Mouse (Mus musculus) stomach, embryonic 15.5 days (tissue): ENCODE data around the gene Mbd4. TPM values are rescaled to one million over a fixed set of nuclear protein-coding genes. Genes with fewer than 3 reads are reported as not detected.

Experiments
- ATAC-seq: fragments of 200-750 bp; cut with Nextera tagmentation; 2 replicates; pipeline ENCODE4 v1.8.0; 2017; ENCODE audit warnings: low read depth, moderate number of reproducible peaks, moderate TSS enrichment; ENCODE audit not compliant: insufficient read depth, low FRiP score
- H3K27ac ChIP-seq: fragments of 300-500 bp; sonication (generic); 2 replicates; pipeline ENCODE4 v1.5.1; 2015; ENCODE audit warnings: mild to moderate bottlenecking, inconsistent platforms
- H3K27me3 ChIP-seq: fragments of 300-500 bp; sonication (generic); replicated peaks from 2 replicates; pipeline ENCODE4 v1.6.1; 2015; ENCODE audit warnings: inconsistent platforms
- H3K36me3 ChIP-seq: fragments of 300-500 bp; sonication (generic); 2 replicates; pipeline ENCODE4 v1.6.1; 2015; ENCODE audit warnings: inconsistent platforms
- H3K4me1 ChIP-seq: fragments of 300-500 bp; sonication (generic); 2 replicates; pipeline ENCODE4 v1.6.1; 2015; ENCODE audit warnings: inconsistent platforms
- H3K4me2 ChIP-seq: fragments of 300-500 bp; sonication (generic); 2 replicates; pipeline ENCODE4 v1.6.1; 2015; ENCODE audit warnings: mild to moderate bottlenecking, inconsistent platforms
- H3K4me3 ChIP-seq: fragments of 300-500 bp; sonication (generic); replicated peaks from 2 replicates; pipeline ENCODE4 v1.5.1; 2015; ENCODE audit warnings: inconsistent platforms
- H3K9ac ChIP-seq: fragments of 300-500 bp; sonication (generic); 2 replicates; pipeline ENCODE4 v1.6.1; 2015; ENCODE audit warnings: inconsistent platforms
- H3K9me3 ChIP-seq: fragments of 300-500 bp; sonication (generic); 2 replicates; pipeline ENCODE4 v1.6.1; 2016; ENCODE audit warnings: inconsistent platforms
- WGBS: fragments of 180-500 bp; shearing (Covaris S2); methylation state at CpG from one replicate; pipeline ENCODE4 v1.1.7; 2015; 5-methylcytosine and 5-hydroxymethylcytosine counted together
- polyA plus RNA-seq: library from polyadenylated mRNA; unstranded; fragments of >200 nt; fragmentation: Nextera tagmentation; extraction: Ambion mirVana; gene quantifications from 2 replicates; pipeline ENCODE4 v1.2.1, GENCODE M21; 2015

Gene Mbd4
- polyA plus RNA-seq, 1 experiment from 2014 or later, result 15.4 TPM

DNA sequence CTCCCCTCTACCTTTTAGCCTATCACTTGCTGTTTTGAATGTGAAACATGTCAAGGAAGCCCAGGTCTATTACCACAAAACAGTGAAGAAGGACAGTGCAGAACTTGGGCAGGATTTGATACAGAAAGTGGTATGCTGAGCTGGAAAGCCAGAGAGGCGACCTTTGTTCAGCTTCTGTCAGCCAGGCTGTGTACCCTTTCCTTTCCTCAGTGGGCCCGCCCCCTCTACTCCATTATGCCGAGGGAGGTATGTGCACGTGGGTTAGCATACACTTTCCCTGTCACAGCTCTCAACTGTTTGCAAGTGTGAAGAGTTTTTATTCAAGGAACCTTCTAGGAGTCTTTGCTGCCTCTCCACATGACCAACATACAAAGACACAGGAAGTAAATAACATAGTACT lies 6.1 kb upstream of the Mbd4 start:
- no peaks in the 10 kb centered on the region for H3K9me3 ChIP-seq
- WGBS, result 42% methylated on average over 4 of the region's 4 CpGs
- peaks cover 29% of the 10 kb centered on the region for H3K4me1 ChIP-seq
- 0 out of 2 replicates have a peak, but pooled peaks have one; percentile 19 for ATAC-seq
- peak overlapping the region; percentile 28; the same call in 1 of the 2 replicates for H3K27ac ChIP-seq
- no peak overlapping the region for H3K9ac ChIP-seq
- H3K27me3 ChIP-seq, result no peaks in the 10 kb centered on the region
- H3K4me2 ChIP-seq, result no peak overlapping the region
- no peaks in the 10 kb centered on the region for H3K36me3 ChIP-seq
- no peak overlapping the region for H3K4me3 ChIP-seq

DNA sequence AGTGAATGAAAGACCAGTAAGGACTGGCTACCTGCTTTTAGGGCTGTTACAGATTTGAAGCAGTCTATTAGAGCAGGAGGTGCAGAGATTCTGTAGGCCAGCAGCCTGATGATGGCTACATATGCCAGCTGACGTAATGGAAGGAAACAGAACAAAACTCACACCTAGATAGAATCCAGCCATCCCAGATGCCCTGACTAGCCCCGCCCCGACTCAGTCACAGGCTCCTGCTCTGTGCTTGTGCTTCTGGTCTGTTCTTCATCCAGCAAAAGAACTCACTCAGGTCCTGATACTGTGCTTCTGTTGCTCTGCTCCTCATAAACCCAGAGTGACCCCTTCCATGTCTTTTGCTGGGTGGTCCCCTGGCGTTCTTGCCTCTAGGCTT lies 3.2 kb upstream of the Mbd4 start:
- Histone ChIP-seq H3K9ac (no peak overlapping the region), H3K4me2 (peak overlapping the region; percentile 6; the same call in 1 of the 2 replicates), H3K27ac (peak overlapping the region; percentile 64), H3K4me3 (no peak overlapping the region), H3K9me3 (no peaks in the 10 kb centered on the region), H3K36me3 (no peaks in the 10 kb centered on the region), H3K4me1 (peaks cover 26% of the 10 kb centered on the region), H3K27me3 (no peaks in the 10 kb centered on the region)
- no peak for ATAC-seq
- 44% methylated on average over 4 of the region's 4 CpGs for WGBS

DNA sequence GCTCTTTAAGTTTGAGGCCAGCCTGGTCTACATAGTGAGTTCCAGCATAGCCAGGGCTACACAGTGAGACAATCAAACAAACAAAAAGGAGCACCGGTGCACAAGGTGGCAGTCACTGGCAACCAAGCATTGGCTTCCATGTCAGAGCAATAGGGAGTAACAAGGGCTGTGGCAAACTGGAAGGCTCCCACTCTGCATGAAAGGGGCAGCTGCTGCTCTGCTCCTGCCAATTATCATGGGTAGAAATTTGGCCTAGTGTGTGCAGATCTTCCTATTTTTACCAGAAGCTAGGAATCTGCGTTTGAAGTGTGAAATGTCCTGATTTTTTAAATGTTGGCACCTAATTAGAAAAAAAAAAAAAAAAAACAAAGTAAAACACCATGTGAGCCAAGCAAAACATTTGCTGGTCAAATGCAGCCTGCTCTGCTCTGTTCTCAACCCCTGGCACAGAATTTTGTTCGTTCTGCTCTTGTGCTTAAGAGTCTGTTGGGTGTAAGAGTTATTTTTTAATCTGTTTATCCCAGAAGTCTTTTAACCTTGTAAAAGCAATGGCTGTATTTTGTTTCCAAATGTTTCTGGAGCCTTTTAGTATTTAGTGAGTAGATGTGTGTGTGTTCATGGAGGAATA lies 2.7 kb upstream of the Mbd4 start:
- 71% methylated on average over 3 of the region's 3 CpGs for WGBS
- Histone ChIP-seq H3K4me2 (0 out of 2 replicates have a peak overlapping the region, but pooled peaks have one; percentile 6), H3K9me3 (no peaks in the 10 kb centered on the region), H3K27me3 (no peaks in the 10 kb centered on the region), H3K4me1 (peaks cover 26% of the 10 kb centered on the region), H3K27ac (peak overlapping the region; percentile 64), H3K36me3 (no peaks in the 10 kb centered on the region), H3K4me3 (no peak overlapping the region), H3K9ac (no peak overlapping the region)
- no peak for ATAC-seq

DNA sequence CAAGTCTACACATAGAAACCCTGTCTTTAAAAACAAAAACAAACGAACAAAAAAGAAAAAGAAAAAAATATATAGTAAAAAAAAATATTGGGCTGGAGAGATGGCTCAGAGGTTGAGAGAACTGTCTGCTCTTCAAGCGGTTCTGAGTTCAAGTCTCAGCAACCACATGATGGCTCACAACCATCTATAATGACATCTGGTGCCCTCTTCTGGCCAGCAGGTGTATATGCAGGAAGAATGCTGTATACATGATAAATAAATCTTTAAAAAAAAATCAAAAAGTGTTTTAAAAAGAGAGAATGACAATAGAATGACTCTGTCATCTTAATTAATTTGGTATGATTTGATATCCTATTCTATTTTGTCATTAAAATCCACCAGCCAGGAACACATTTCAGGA lies 1.3 kb upstream of the Mbd4 start:
- Histone ChIP-seq H3K4me2 (no peak overlapping the region), H3K9me3 (no peaks in the 10 kb centered on the region), H3K27ac (no peak overlapping the region), H3K4me3 (no peak overlapping the region), H3K9ac (no peak overlapping the region), H3K27me3 (no peaks in the 10 kb centered on the region), H3K36me3 (peaks cover 6% of the 10 kb centered on the region; the same call in 1 of the 2 replicates), H3K4me1 (peaks cover 17% of the 10 kb centered on the region)
- ATAC-seq, result no peak
- WGBS, result 61% methylated on average over 2 of the region's 2 CpGs

DNA sequence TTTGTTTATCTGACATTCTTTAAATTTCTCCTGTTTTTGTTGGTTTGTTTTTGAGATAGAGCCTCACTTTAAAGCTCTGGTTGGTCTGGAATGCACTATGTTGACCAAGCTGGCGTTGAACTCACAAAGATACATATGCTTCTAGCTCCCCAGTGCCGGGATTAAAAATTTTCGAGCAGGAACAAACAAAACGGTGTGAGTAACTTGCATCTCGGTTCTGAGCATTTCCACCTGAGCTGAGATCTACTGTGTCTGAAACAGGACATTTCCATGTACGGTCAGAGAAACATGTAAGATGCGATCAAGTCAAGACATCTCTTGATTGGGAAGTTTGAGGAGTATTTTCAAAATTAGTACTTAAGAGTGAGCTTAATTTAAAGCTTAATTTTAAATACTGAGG lies 814 bp upstream of the Mbd4 start:
- Histone ChIP-seq H3K36me3 (peaks cover 6% of the 10 kb centered on the region; the same call in 1 of the 2 replicates), H3K9me3 (no peaks in the 10 kb centered on the region), H3K4me3 (peak overlapping the region; percentile 67), H3K27ac (peak overlapping the region; percentile 90), H3K9ac (peak overlapping the region; percentile 53), H3K4me2 (peak overlapping the region; percentile 71), H3K27me3 (no peaks in the 10 kb centered on the region), H3K4me1 (peaks cover 13% of the 10 kb centered on the region)
- WGBS, result 36% methylated on average over 7 of the region's 7 CpGs
- ATAC-seq, result no peak

DNA sequence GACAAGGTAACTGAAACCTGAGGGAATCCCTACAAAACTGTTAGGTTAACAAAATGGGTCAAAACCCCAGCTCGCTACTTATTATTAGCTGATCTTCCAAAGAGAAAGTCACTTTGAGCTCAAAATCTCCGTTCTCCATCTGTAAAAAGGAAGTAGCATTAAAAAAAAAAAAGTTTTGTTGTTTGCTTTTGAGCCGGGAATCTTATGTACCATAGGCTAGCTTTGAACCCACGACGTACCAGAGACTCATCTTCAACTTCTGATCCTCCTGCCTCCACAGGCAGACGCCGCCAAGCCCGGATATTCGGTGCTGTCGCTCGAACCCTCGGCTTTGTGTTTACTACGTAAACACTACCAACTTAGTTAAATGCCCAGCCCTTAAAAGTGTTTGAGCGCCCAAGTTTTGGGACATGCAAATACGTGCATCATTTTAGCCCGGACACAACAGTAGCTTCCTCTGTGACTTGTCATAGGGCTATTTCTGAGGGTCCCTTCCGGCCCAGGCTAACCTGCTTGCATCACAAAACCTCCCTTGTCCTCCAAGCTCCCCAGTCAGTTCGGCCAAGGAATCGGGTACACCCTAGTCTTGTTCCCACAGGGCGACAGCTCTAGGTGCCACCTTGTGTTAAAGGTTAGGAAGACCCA lies 603 bp downstream of the Mbd4 start:
- H3K9ac ChIP-seq, result peak overlapping the region; percentile 30; the same call in 1 of the 2 replicates
- H3K4me2 ChIP-seq, result peak overlapping the region; percentile 70
- no peaks in the 10 kb centered on the region for H3K27me3 ChIP-seq
- peaks cover 6% of the 10 kb centered on the region; the same call in 1 of the 2 replicates for H3K36me3 ChIP-seq
- peak overlapping the region; percentile 79 for H3K27ac ChIP-seq
- H3K4me3 ChIP-seq, result peak overlapping the region; percentile 67
- ATAC-seq, result no peak
- peaks cover 12% of the 10 kb centered on the region; the same call in 1 of the 2 replicates for H3K4me1 ChIP-seq
- 5% methylated on average over 20 of the region's 20 CpGs for WGBS
- H3K9me3 ChIP-seq, result no peaks in the 10 kb centered on the region

DNA sequence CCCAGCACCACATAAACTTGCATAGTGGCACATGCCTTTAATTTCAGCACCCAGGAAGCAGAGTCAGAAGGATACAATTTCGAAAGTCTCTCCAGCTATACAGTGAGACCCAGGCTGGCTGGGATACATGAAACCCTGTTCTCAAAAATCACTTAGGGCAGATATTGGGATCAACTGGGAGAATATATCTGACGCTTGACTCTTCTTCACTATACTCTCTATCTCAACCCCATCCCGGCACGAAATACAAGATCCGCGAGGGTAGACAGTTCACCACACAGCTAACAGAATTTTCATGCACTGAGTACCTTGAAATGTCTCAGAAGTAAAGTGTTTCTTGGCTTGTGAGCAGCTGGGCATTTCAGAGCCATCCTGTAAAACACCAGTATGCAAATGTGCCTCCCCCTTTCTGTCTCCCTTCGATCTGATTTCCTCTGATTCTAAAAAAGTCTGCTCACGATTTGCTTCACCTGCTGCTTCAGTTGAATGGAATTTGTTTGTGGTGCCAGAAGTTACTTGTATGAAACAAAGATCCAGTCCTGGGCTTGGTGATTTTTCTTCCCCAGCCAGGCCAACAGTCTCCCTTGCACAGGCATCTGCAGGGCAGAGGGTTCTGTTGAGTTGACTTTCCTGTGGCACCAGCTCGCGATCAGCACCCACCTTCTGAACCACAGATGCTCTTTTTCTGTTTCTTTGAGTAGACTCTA lies 4.4 kb downstream of the Mbd4 start:
- H3K9ac ChIP-seq, result no peak overlapping the region
- WGBS, result 95% methylated on average over 10 of the region's 10 CpGs
- no peak for ATAC-seq
- no peaks in the 10 kb centered on the region for H3K27me3 ChIP-seq
- no peak overlapping the region for H3K4me2 ChIP-seq
- no peak overlapping the region for H3K4me3 ChIP-seq
- peaks cover 13% of the 10 kb centered on the region for H3K36me3 ChIP-seq
- no peak overlapping the region for H3K27ac ChIP-seq
- H3K4me1 ChIP-seq, result peaks cover 4% of the 10 kb centered on the region; the same call in 1 of the 2 replicates
- no peaks in the 10 kb centered on the region for H3K9me3 ChIP-seq

DNA sequence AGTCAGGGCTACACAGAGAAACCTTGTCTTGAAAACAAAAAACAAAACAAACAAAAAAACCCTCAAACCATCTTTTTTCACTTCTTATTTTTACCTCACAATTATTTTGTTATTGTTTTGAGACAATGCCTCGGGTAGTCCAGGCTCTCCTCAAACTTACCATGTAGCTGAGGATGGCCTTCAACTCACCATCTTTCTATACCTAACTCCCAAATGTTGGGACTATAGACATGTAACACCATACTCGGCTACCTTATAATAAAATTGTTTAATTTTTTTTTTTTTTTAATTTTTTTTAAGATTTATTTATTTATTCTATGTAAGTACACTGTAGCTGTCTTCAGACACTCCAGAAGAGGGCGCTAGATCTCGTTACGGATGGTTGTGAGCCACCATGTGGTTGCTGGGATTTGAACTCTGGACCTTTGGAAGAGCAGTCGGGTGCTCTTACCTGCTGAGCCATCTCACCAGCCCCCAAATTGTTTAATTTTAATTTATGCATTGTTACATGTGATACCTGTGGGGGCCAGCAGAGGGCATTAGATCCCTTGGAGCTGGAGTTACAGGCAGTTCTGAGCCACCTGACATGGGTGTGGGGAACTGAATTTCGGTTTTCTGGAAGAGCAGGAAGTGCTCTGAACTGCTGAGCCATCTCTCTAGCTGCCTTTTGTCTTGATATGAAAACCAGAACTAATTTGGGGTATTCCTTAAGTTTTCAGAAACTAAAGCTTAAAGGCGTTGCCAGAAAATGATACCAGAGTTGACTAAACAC lies 6.3 kb downstream of the Mbd4 start:
- no peak for ATAC-seq
- H3K4me3 ChIP-seq, result no peak overlapping the region
- 29% methylated on average over 8 of the region's 8 CpGs for WGBS
- peaks cover 22% of the 10 kb centered on the region for H3K36me3 ChIP-seq
- H3K9me3 ChIP-seq, result no peaks in the 10 kb centered on the region
- no peak overlapping the region for H3K9ac ChIP-seq
- no peaks in the 10 kb centered on the region for H3K27me3 ChIP-seq
- peaks cover under 1% of the 10 kb centered on the region; the same call in 1 of the 2 replicates for H3K4me1 ChIP-seq
- H3K27ac ChIP-seq, result no peak overlapping the region
- no peak overlapping the region for H3K4me2 ChIP-seq

DNA sequence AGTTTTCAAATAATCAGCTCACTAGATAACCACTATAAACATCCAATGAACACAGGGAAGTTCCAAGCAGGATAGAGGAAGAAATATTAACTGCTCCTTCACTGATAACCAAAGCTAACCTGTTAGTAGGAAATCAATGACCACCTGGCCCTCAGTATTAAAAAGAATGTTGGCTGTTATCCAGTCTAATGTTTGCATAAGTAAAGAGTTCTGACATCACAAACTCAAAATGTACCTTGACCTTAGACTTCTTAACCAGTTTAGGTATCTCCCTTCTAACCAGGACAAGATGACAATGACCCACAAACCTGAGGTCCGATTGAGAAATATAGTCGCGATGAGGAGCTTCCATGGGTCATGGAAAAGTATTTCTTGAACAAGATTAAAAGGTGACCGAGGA lies 8.2 kb downstream of the Mbd4 start:
- H3K27me3 ChIP-seq, result no peaks in the 10 kb centered on the region
- H3K27ac ChIP-seq, result no peak overlapping the region
- no peaks in the 10 kb centered on the region for H3K4me1 ChIP-seq
- H3K4me3 ChIP-seq, result no peak overlapping the region
- WGBS, result 90% methylated on average over 4 of the region's 4 CpGs
- no peak for ATAC-seq
- H3K9me3 ChIP-seq, result no peaks in the 10 kb centered on the region
- no peak overlapping the region for H3K4me2 ChIP-seq
- H3K36me3 ChIP-seq, result peaks cover 16% of the 10 kb centered on the region
- no peak overlapping the region for H3K9ac ChIP-seq

DNA sequence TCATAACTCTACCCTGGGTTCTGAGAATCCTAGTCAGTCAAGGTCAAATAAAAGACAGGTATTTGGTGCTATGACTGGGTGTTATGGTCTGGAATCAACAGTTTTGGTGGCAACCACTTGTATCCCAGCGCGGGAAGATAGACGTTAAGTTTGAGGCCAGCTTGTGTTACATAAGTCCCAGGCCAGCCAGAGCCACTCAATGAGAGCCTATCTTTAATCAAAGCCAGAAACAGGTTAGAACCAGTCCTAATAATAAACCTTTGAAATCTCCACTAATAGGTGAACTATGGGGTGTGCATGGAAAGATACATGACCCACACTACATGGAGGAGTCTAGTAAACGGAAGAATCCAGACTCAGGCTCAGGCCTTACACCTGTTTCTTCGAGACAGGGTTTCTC lies 14.4 kb downstream of the Mbd4 start:
- ATAC-seq, result no peak
- H3K4me1 ChIP-seq, result peaks cover 5% of the 10 kb centered on the region; the same call in 1 of the 2 replicates
- H3K9me3 ChIP-seq, result no peaks in the 10 kb centered on the region
- no peak overlapping the region for H3K9ac ChIP-seq
- H3K27ac ChIP-seq, result no peak overlapping the region
- peak overlapping the region; percentile 70 for H3K4me2 ChIP-seq
- peak overlapping the region; percentile 35; the same call in 1 of the 2 replicates for H3K4me3 ChIP-seq
- WGBS, result 68% methylated on average over 5 of the region's 5 CpGs
- H3K27me3 ChIP-seq, result no peaks in the 10 kb centered on the region
- peaks cover 8% of the 10 kb centered on the region for H3K36me3 ChIP-seq

DNA sequence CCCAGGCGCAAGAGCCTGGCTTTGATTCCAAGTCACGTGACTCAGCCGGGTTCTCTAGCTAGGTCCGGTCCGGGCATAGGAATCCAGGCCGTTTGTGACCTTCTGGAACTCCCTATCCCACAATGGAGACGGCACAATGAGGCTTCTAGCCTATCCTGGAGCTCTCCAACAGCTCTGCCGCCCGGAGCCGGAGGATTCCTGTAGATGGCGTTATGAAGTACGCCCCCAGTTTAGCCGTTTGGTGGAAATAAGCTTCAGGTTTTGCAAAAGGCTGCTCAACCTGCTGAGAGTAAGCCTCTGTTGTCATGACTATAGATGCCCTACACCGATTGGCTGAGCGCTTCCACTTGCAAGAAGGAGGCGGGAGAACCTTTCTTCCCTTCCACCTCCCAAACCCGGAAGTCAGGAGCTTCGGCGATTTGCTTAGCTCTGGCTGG lies 15.0 kb downstream of the Mbd4 start, which contains the start of gene Efcab12:
Gene Efcab12 (minus strand): TSS at position 252 of the 437 bp plus-strand sequence.
- ATAC-seq, result peak; percentile 89
- H3K9ac ChIP-seq, result no peak within 1 kb of the TSS
- 1% methylated on average over 19 of the region's 19 CpGs for WGBS

More for the DNA sequence above, 15.0 kb downstream of the Mbd4 start, which contains the start of gene Efcab12:
- Histone ChIP-seq H3K4me2 (peak within 1 kb of the TSS; percentile 70), H3K4me1 (peaks cover 5% of the 10 kb centered on the region; the same call in 1 of the 2 replicates), H3K36me3 (0 out of 2 replicates have a peak, but pooled peaks cover 5% of the 10 kb centered on the region), H3K27me3 (no peaks in the 10 kb centered on the region), H3K9me3 (no peaks in the 10 kb centered on the region), H3K27ac (peak within 1 kb of the TSS; percentile 55), H3K4me3 (peak within 1 kb of the TSS; percentile 35)
